Mouse (Mus musculus): ENCODE data around the gene AA467197. TPM values are rescaled to one million over a fixed set of nuclear protein-coding genes. Genes with fewer than 3 reads are reported as not detected.
A peak's percentile ranks its signal among the peaks of the same experiment; 100 is the strongest.

AA467197 gene
- polyA plus RNA-seq, 1 experiment = 1.2 TPM

DNA sequence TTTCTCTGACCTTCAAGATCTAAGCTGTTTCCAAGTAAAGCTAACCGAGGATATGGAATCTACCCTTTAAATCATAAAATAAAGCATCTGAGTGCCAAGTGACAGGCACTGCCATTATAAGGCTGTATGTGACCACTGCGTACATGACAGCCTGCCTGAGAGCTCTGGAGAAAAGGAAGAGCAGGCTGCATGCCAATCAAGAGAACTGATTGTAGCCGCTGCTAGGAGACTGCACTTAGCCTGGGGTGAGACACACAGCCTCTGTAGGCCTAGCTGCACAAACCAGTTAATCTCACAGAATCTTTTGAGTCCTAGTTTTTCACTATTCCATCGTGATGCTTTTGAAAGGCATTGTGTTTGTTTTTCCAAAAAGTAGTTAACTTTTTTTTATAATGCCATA is 18.1 kb upstream of the AA467197 start:
- Histone ChIP-seq H3K79me2 (ENCODE audit: control insufficient read depth, insufficient read depth) (no peaks in the 10 kb centered on the region), H3K27me3 (ENCODE audit: control insufficient read depth, insufficient read depth, insufficient read length) (no peaks in the 10 kb centered on the region), H3K4me3 (no peak overlapping the region), H3ac (ENCODE audit: control insufficient read depth, insufficient read length) (no peak overlapping the region), H3K4me2 (ENCODE audit: low read depth) (no peak overlapping the region), H3K36me3 (ENCODE audit: control insufficient read depth, insufficient read depth) (no peaks in the 10 kb centered on the region)
- TF ChIP-seq POLR2AphosphoS2 (IDR thresholded peaks at IDR 0.05; ENCODE audit: insufficient read length, low read depth) = no peak
- no peak for TF ChIP-seq REST (IDR thresholded peaks at IDR 0.05; ENCODE audit: insufficient read depth, insufficient read length)
- TF ChIP-seq E2F4 (IDR thresholded peaks at IDR 0.05; ENCODE audit: insufficient read depth) = no peak
- TF ChIP-seq MYOD1 (IDR thresholded peaks at IDR 0.05; ENCODE audit: control insufficient read depth in 1 of 3, insufficient read length in 2 of 3, low read depth in 2 of 3) = no peak
- TF ChIP-seq TCF3 (IDR thresholded peaks at IDR 0.05; ENCODE audit: insufficient read length, low read depth) = no peak
- TF ChIP-seq USF1 (IDR thresholded peaks at IDR 0.05; ENCODE audit: low read depth) = no peak
- TF ChIP-seq MYOG (IDR thresholded peaks at IDR 0.05; ENCODE audit: control insufficient read depth in 1 of 3, insufficient read depth in 1 of 3, insufficient read length in 2 of 3, low read depth in 2 of 3) = no peak
- TF ChIP-seq CEBPB (IDR thresholded peaks at IDR 0.05; ENCODE audit: insufficient read depth, poor library complexity, severe bottlenecking) = no peak
- no peak for TF ChIP-seq POLR2A (IDR thresholded peaks at IDR 0.05; ENCODE audit: insufficient read length, low read depth)
- no peak for TF ChIP-seq TCF12 (IDR thresholded peaks at IDR 0.05; ENCODE audit: insufficient read depth, poor library complexity, severe bottlenecking)
- no peak for TF ChIP-seq MAX (IDR thresholded peaks at IDR 0.05; ENCODE audit: low read depth)

DNA sequence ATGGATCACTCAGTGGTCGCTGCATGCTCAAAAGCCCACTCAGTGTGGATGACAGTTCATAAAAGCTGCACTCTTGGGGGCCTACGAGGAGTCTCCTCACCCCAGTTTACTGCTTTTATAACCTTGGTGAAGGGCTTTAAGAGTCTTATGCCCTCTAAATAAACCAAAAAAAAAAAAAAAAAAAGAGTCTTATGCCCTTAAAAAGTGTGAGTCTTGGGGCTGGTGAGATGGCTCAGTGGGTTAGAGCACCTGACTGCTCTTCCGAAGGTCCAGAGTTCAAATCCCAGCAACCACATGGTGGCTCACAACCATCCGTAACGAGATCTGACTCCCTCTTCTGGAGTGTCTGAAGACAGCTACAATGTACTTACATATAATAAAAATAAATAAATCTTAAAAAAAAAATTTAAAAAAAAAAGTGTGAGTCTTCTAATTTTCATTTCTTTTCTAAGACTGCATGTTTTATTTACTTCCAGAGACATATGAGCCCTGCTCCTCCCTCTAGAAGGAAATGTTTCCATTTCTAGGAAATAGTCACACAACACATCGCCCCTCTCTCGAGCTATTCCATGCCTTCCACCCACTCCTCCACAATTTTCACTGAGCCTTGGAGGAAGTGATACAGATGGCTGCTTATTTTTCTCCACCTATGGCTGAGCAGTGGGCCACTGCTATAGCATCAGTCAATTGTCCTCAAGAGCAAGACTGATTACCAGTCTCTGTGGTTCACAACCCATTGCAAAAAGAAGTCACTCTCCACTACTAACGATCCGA is 15.3 kb upstream of the AA467197 start:
- TF ChIP-seq MAX (IDR thresholded peaks at IDR 0.05; ENCODE audit: low read depth) (no peak), MYOD1 (IDR thresholded peaks at IDR 0.05; ENCODE audit: control insufficient read depth in 1 of 3, insufficient read length in 2 of 3, low read depth in 2 of 3) (no peak), TCF12 (IDR thresholded peaks at IDR 0.05; ENCODE audit: insufficient read depth, poor library complexity, severe bottlenecking) (no peak), USF1 (IDR thresholded peaks at IDR 0.05; ENCODE audit: low read depth) (no peak), REST (IDR thresholded peaks at IDR 0.05; ENCODE audit: insufficient read depth, insufficient read length) (no peak), MYOG (IDR thresholded peaks at IDR 0.05; ENCODE audit: control insufficient read depth in 1 of 3, insufficient read depth in 1 of 3, insufficient read length in 2 of 3, low read depth in 2 of 3) (no peak), TCF3 (IDR thresholded peaks at IDR 0.05; ENCODE audit: insufficient read length, low read depth) (no peak), CEBPB (IDR thresholded peaks at IDR 0.05; ENCODE audit: insufficient read depth, poor library complexity, severe bottlenecking) (no peak), E2F4 (IDR thresholded peaks at IDR 0.05; ENCODE audit: insufficient read depth) (no peak), SRF (IDR thresholded peaks at IDR 0.05; ENCODE audit: control insufficient read depth, insufficient read length, low read depth) (no peak), POLR2A (IDR thresholded peaks at IDR 0.05; ENCODE audit: insufficient read length, low read depth) (no peak), POLR2AphosphoS2 (IDR thresholded peaks at IDR 0.05; ENCODE audit: insufficient read length, low read depth) (no peak)
- no peaks in the 10 kb centered on the region for H3K79me2 ChIP-seq (ENCODE audit: control insufficient read depth, insufficient read depth)
- no peak overlapping the region for H3ac ChIP-seq (ENCODE audit: control insufficient read depth, insufficient read length)
- H3K36me3 ChIP-seq (ENCODE audit: control insufficient read depth, insufficient read depth) = no peaks in the 10 kb centered on the region
- no peaks in the 10 kb centered on the region for H3K27me3 ChIP-seq (ENCODE audit: control insufficient read depth, insufficient read depth, insufficient read length)
- H3K4me2 ChIP-seq (ENCODE audit: low read depth) = no peak overlapping the region
- H3K4me3 ChIP-seq = no peak overlapping the region

DNA sequence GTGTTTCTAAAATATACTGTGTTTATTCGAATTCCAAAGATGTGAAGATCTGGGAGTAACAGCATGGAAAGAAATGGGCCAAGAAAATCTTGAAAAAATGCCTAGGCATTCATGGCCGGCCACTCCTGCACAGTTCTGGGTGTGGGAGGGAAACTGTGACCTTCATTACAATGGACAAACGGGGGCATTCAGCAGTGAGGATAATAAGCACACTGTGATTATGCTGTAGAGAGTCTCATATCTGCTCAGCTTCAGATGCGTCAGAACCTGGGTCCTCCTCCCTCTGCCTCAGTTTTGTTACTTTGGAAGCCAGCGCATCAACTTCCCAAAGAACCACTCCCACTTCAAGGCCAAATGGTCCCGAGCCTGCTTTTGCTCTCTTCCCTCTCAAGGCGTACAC is 10.9 kb upstream of the AA467197 start:
- TF ChIP-seq REST (IDR thresholded peaks at IDR 0.05; ENCODE audit: insufficient read depth, insufficient read length) (no peak), MAX (IDR thresholded peaks at IDR 0.05; ENCODE audit: low read depth) (no peak), MYOD1 (IDR thresholded peaks at IDR 0.05; ENCODE audit: control insufficient read depth in 1 of 3, insufficient read length in 2 of 3, low read depth in 2 of 3) (no peak), TCF3 (IDR thresholded peaks at IDR 0.05; ENCODE audit: insufficient read length, low read depth) (no peak), USF1 (IDR thresholded peaks at IDR 0.05; ENCODE audit: low read depth) (no peak), SRF (IDR thresholded peaks at IDR 0.05; ENCODE audit: control insufficient read depth, insufficient read length, low read depth) (no peak), MYOG (IDR thresholded peaks at IDR 0.05; ENCODE audit: control insufficient read depth in 1 of 3, insufficient read depth in 1 of 3, insufficient read length in 2 of 3, low read depth in 2 of 3) (no peak), POLR2A (IDR thresholded peaks at IDR 0.05; ENCODE audit: insufficient read length, low read depth) (no peak), TCF12 (IDR thresholded peaks at IDR 0.05; ENCODE audit: insufficient read depth, poor library complexity, severe bottlenecking) (no peak), E2F4 (IDR thresholded peaks at IDR 0.05; ENCODE audit: insufficient read depth) (no peak), CEBPB (IDR thresholded peaks at IDR 0.05; ENCODE audit: insufficient read depth, poor library complexity, severe bottlenecking) (no peak)
- no peak overlapping the region for H3K4me3 ChIP-seq
- H3ac ChIP-seq (ENCODE audit: control insufficient read depth, insufficient read length) = no peak overlapping the region
- H3K4me2 ChIP-seq (ENCODE audit: low read depth) = no peak overlapping the region
- H3K36me3 ChIP-seq (ENCODE audit: control insufficient read depth, insufficient read depth) = no peaks in the 10 kb centered on the region
- H3K27me3 ChIP-seq (ENCODE audit: control insufficient read depth, insufficient read depth, insufficient read length) = no peaks in the 10 kb centered on the region
- H3K79me2 ChIP-seq (ENCODE audit: control insufficient read depth, insufficient read depth) = no peaks in the 10 kb centered on the region

DNA sequence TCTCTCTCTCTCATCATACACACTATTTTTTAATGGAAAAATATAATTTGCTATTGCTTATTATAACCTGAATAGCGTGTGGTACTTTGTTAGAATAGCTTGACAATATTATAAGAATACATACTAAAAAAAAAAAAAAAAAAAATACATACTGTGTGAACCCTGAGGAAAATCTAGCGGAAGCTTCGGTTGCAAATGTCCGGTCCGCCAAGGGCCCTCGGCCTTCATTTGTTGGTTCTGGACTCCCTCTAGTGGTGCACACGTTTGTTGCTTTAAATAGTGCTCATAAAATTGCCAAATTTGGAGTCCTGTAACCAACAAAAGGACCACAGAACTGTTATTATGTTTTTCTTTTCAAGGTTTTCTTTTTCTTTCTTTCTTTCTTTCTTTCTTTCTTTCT is 7.8 kb upstream of the AA467197 start:
- Histone ChIP-seq H3K79me2 (ENCODE audit: control insufficient read depth, insufficient read depth) (peaks cover 11% of the 10 kb centered on the region), H3K36me3 (ENCODE audit: control insufficient read depth, insufficient read depth) (peaks cover 5% of the 10 kb centered on the region), H3K4me3 (no peak overlapping the region), H3K27me3 (ENCODE audit: control insufficient read depth, insufficient read depth, insufficient read length) (no peaks in the 10 kb centered on the region), H3ac (ENCODE audit: control insufficient read depth, insufficient read length) (no peak overlapping the region), H3K4me2 (ENCODE audit: low read depth) (peak overlapping the region; percentile 16)
- no peak for TF ChIP-seq POLR2AphosphoS2 (IDR thresholded peaks at IDR 0.05; ENCODE audit: insufficient read length, low read depth)
- TF ChIP-seq MYOG (IDR thresholded peaks at IDR 0.05; ENCODE audit: control insufficient read depth in 1 of 3, insufficient read depth in 1 of 3, insufficient read length in 2 of 3, low read depth in 2 of 3) = no peak
- TF ChIP-seq E2F4 (IDR thresholded peaks at IDR 0.05; ENCODE audit: insufficient read depth) = no peak
- no peak for TF ChIP-seq SRF (IDR thresholded peaks at IDR 0.05; ENCODE audit: control insufficient read depth, insufficient read length, low read depth)
- no peak for TF ChIP-seq TCF3 (IDR thresholded peaks at IDR 0.05; ENCODE audit: insufficient read length, low read depth)
- no peak for TF ChIP-seq MYOD1 (IDR thresholded peaks at IDR 0.05; ENCODE audit: control insufficient read depth in 1 of 3, insufficient read length in 2 of 3, low read depth in 2 of 3)
- TF ChIP-seq CEBPB (IDR thresholded peaks at IDR 0.05; ENCODE audit: insufficient read depth, poor library complexity, severe bottlenecking) = no peak
- TF ChIP-seq TCF12 (IDR thresholded peaks at IDR 0.05; ENCODE audit: insufficient read depth, poor library complexity, severe bottlenecking) = no peak
- no peak for TF ChIP-seq MAX (IDR thresholded peaks at IDR 0.05; ENCODE audit: low read depth)
- TF ChIP-seq USF1 (IDR thresholded peaks at IDR 0.05; ENCODE audit: low read depth) = no peak
- no peak for TF ChIP-seq REST (IDR thresholded peaks at IDR 0.05; ENCODE audit: insufficient read depth, insufficient read length)
- TF ChIP-seq POLR2A (IDR thresholded peaks at IDR 0.05; ENCODE audit: insufficient read length, low read depth) = no peak
